Mouse (Mus musculus) stomach, embryonic 15.5 days (tissue): Measurements from ENCODE around the gene Cyp2e1. TPM values are rescaled to one million over a fixed set of nuclear protein-coding genes. Genes with fewer than 3 reads are reported as not detected.

Experiments
- ATAC-seq: fragments of 200-750 bp; cut with Nextera tagmentation; 2 replicates; pipeline ENCODE4 v1.8.0; 2017; ENCODE audit warnings: low read depth, moderate number of reproducible peaks, moderate TSS enrichment; ENCODE audit not compliant: insufficient read depth, low FRiP score
- H3K27ac ChIP-seq: fragments of 300-500 bp; sonication (generic); 2 replicates; pipeline ENCODE4 v1.5.1; 2015; ENCODE audit warnings: mild to moderate bottlenecking, inconsistent platforms
- H3K27me3 ChIP-seq: fragments of 300-500 bp; sonication (generic); replicated peaks from 2 replicates; pipeline ENCODE4 v1.6.1; 2015; ENCODE audit warnings: inconsistent platforms
- H3K36me3 ChIP-seq: fragments of 300-500 bp; sonication (generic); 2 replicates; pipeline ENCODE4 v1.6.1; 2015; ENCODE audit warnings: inconsistent platforms
- H3K4me1 ChIP-seq: fragments of 300-500 bp; sonication (generic); 2 replicates; pipeline ENCODE4 v1.6.1; 2015; ENCODE audit warnings: inconsistent platforms
- H3K4me2 ChIP-seq: fragments of 300-500 bp; sonication (generic); 2 replicates; pipeline ENCODE4 v1.6.1; 2015; ENCODE audit warnings: mild to moderate bottlenecking, inconsistent platforms
- H3K4me3 ChIP-seq: fragments of 300-500 bp; sonication (generic); replicated peaks from 2 replicates; pipeline ENCODE4 v1.5.1; 2015; ENCODE audit warnings: inconsistent platforms
- H3K9ac ChIP-seq: fragments of 300-500 bp; sonication (generic); 2 replicates; pipeline ENCODE4 v1.6.1; 2015; ENCODE audit warnings: inconsistent platforms
- H3K9me3 ChIP-seq: fragments of 300-500 bp; sonication (generic); 2 replicates; pipeline ENCODE4 v1.6.1; 2016; ENCODE audit warnings: inconsistent platforms
- WGBS: fragments of 180-500 bp; shearing (Covaris S2); methylation state at CpG from one replicate; pipeline ENCODE4 v1.1.7; 2015; 5-methylcytosine and 5-hydroxymethylcytosine counted together
- polyA plus RNA-seq: library from polyadenylated mRNA; unstranded; fragments of >200 nt; fragmentation: Nextera tagmentation; extraction: Ambion mirVana; gene quantifications from 2 replicates; pipeline ENCODE4 v1.2.1, GENCODE M21; 2015

Cyp2e1 gene
- polyA plus RNA-seq, 1 experiment from 2014 or later = 0.18 TPM

DNA sequence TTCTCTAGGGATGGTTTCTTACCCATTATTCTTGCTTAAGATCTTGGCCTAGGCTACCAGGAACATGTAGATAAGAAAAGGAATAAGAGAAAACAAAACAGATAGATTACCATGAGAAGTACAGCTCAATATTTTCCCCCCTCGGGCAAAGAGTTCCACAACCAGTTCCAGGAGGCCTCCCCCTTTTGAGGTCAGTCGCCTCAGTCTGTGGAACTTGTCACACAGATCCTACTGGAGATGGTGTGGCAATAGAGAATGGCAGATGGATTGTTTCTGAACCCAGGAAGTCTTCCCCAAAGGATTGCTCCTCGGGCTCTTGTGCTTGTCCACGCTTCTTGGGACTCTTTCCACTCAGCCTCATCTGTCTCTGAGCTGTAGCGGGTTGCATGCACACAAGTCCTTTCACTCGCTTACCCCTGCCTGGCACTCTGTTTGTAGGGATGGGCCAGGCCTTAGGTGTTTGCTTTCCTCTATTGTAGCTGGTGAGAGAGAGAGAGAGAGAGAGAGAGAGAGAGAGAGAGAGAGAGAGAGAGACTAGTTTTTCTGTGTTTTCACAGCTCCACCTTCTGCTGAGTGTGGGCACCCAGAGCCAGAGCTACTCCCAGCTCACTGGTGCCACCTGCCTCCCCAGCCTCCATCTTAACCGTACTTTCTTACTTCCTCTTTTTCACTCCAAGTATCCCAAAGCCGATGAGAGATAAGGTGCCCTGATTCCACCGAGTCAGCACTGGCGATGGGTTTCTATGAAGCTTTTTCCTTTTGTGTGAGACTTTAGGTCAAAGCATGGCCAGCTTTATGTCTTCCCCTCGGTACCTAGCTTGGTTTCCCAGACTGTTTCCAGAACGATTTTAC lies 2.6 kb downstream of the Cyp2e1 start:
- Histone ChIP-seq H3K4me1 (no peaks in the 10 kb centered on the region), H3K9ac (no peak overlapping the region), H3K27me3 (no peaks in the 10 kb centered on the region), H3K27ac (no peak overlapping the region), H3K9me3 (no peaks in the 10 kb centered on the region), H3K36me3 (no peaks in the 10 kb centered on the region), H3K4me2 (no peak overlapping the region), H3K4me3 (no peak overlapping the region)
- ATAC-seq = no peak
- 65% methylated on average over 12 of the region's 12 CpGs for WGBS

DNA sequence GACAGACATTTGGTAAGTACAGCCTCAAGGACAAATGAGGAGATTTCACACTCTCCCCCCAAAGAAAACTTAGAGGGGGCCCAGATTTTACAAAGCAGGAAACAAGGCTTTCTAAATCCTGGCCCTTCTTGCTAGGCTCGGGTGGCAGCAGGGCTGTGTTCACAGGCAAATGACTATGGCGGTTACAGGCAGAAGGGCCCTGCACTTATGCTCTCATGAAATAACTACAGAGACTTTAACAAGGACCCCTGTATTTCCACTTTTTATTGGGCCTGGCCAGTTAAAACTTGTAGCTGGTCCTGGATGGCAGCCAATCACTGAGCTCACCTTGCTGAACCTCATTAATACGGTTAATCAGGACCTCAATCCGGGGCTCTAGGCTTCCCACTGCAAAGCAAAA lies 17.0 kb downstream of the Cyp2e1 start:
- no peak overlapping the region for H3K27ac ChIP-seq
- no peak overlapping the region for H3K9ac ChIP-seq
- H3K4me2 ChIP-seq = no peak overlapping the region
- H3K27me3 ChIP-seq = no peaks in the 10 kb centered on the region
- no peaks in the 10 kb centered on the region for H3K4me1 ChIP-seq
- 78% methylated on average over 4 of the region's 4 CpGs for WGBS
- H3K36me3 ChIP-seq = no peaks in the 10 kb centered on the region
- no peak for ATAC-seq
- no peaks in the 10 kb centered on the region for H3K9me3 ChIP-seq
- no peak overlapping the region for H3K4me3 ChIP-seq

DNA sequence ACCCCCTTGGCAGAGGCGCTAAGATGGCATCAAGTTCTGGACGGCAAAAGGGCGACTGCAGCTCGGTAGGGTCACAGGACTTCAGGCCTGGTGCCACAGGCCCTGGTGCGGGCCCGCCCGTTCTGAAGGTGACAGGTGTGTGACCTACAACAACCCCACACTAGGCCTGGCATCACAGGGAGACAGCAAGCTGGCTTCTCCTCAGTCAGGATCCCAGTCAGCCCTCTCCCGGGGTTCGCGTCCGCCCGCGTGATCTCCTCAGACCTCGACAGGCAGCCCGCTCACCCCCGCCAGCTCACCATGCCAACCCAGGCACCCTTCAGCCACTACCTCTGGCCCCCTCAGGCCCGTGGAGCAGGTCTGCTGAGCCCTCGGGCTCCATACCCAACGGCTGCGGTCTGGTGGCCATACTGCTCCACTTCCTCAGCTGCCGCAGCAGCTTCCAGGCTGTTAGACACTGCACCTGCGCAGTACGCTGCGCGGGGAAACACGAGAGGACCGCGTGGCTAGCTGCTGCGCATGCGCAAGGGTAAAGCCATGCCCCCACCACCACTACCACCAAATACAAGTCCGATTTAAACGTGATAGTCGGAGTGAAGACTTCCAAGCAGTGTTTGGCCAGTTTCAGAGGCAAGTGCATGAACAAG lies 24.0 kb downstream of the Cyp2e1 start, which contains the start of gene Syce1:
Syce1 (minus strand) TSS at position 447 of the 647 bp plus-strand sequence.
- H3K4me2 ChIP-seq = no peak within 1 kb of the TSS
- WGBS = 77% methylated on average over 33 of the region's 33 CpGs
- no peak for ATAC-seq
- H3K9me3 ChIP-seq = no peaks in the 10 kb centered on the region
- H3K4me1 ChIP-seq = no peaks in the 10 kb centered on the region
- no peak within 1 kb of the TSS for H3K9ac ChIP-seq
- H3K27me3 ChIP-seq = no peaks in the 10 kb centered on the region
- H3K4me3 ChIP-seq = no peak within 1 kb of the TSS
- H3K27ac ChIP-seq = no peak within 1 kb of the TSS
- H3K36me3 ChIP-seq = no peaks in the 10 kb centered on the region

DNA sequence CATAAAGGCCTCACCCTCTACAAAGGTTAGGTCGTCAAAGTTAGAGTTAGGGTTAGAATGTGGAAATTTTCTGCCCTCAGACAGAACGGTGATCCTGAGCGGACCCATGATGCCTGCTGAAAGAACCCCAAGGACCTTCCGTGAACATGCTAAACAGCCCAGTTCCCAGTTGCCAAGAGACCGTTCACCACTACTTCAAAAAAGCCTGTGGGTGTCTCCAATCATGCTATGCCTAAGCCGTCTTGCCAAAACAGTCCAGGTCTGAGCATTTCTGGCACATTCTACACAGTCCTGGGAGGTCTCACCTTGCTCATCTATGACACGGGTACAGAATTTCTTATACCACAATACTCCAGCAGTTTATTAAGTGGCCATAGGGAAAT lies 24.5 kb downstream of the Cyp2e1 start:
- Histone ChIP-seq H3K9ac (no peak overlapping the region), H3K4me1 (no peaks in the 10 kb centered on the region), H3K27ac (no peak overlapping the region), H3K4me3 (no peak overlapping the region), H3K27me3 (no peaks in the 10 kb centered on the region), H3K4me2 (no peak overlapping the region), H3K9me3 (no peaks in the 10 kb centered on the region), H3K36me3 (no peaks in the 10 kb centered on the region)
- 76% methylated on average over 7 of the region's 7 CpGs for WGBS
- ATAC-seq = no peak

DNA sequence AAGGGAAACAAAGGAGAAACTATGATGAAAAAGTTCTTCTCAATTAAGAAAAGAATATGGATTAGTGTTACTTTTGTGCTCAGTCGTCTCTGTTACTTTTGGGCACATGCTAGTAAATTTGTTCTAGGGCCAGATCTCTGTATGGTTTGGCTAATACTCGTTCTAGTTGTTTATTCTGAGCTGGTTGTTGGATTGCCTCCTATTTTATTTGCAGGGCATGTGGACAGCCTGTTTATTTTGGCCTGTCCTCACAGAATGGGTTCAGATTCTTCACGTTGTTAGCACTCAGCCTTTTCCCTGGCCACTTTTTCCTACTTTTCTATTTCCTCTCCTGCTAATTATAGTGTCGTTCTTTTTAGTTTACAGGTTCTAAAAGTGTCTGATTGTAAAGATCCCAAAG lies 30.0 kb downstream of the Cyp2e1 start:
- no peak overlapping the region for H3K4me2 ChIP-seq
- no peaks in the 10 kb centered on the region for H3K36me3 ChIP-seq
- H3K27ac ChIP-seq = no peak overlapping the region
- WGBS = 56% methylated on average over 4 of the region's 4 CpGs
- ATAC-seq = no peak
- no peak overlapping the region for H3K4me3 ChIP-seq
- no peaks in the 10 kb centered on the region for H3K9me3 ChIP-seq
- no peak overlapping the region for H3K9ac ChIP-seq
- H3K4me1 ChIP-seq = no peaks in the 10 kb centered on the region
- H3K27me3 ChIP-seq = no peaks in the 10 kb centered on the region

DNA sequence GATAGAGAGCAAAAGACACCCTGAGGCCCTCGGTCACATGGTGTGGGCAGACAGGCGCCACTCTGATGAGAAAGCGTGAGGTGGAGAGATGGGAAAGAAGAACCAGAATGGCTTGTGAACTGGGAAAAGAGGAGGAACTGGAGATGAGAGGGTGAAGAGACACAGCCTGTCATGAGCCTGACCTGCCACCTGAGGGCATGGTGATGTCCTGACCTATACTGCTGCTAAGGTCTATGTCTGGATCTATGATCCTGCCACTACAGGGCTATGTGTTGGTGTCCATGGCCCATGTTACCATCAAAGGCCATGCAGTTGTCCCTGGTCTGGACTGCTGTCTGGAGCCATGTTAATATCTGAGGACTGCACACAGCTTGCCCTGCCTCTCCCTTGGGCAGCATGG lies 34.1 kb downstream of the Cyp2e1 start:
- H3K4me1 ChIP-seq = no peaks in the 10 kb centered on the region
- H3K9ac ChIP-seq = no peak overlapping the region
- no peak overlapping the region for H3K27ac ChIP-seq
- ATAC-seq = no peak
- H3K36me3 ChIP-seq = no peaks in the 10 kb centered on the region
- no peak overlapping the region for H3K4me2 ChIP-seq
- 88% methylated on average over 3 of the region's 3 CpGs for WGBS
- H3K27me3 ChIP-seq = no peaks in the 10 kb centered on the region
- H3K9me3 ChIP-seq = no peaks in the 10 kb centered on the region
- no peak overlapping the region for H3K4me3 ChIP-seq

- no peak for ATAC-seq
- no peaks in the 10 kb centered on the region for H3K27me3 ChIP-seq
Measured at GRCm38 (mm10) chr7:140798212-140798611, 34.7 kb downstream of the Cyp2e1 start.

DNA sequence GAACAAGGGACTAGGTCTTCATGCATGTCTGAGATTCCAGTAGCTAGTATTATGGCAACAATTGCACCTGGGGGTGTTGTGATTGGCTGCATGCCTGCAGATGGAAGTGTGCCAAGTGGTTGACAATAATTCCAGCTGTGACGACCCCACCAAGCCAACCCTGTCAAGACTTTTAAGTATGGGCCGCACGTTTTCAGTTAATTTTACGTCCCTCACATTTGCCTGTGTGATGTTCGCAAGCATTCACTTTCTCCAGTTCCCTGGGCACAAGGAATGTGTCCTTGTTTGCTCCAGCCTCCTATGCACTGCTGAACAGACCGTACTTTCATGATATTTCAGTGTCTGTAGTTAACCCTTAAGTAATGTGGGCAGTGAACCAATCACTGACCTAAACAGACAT lies 39.1 kb downstream of the Cyp2e1 start:
- WGBS = 66% methylated on average over 6 of the region's 6 CpGs
- Histone ChIP-seq H3K36me3 (no peaks in the 10 kb centered on the region), H3K9ac (no peak overlapping the region), H3K4me3 (no peak overlapping the region), H3K9me3 (no peaks in the 10 kb centered on the region), H3K4me1 (no peaks in the 10 kb centered on the region), H3K27ac (no peak overlapping the region), H3K27me3 (no peaks in the 10 kb centered on the region), H3K4me2 (no peak overlapping the region)
- ATAC-seq = no peak

More at GRCm38 (mm10) chr7:140798212-140798611, 34.7 kb downstream of the Cyp2e1 start:
- Histone ChIP-seq H3K4me1 (no peaks in the 10 kb centered on the region), H3K27ac (no peak overlapping the region), H3K36me3 (no peaks in the 10 kb centered on the region), H3K4me3 (no peak overlapping the region), H3K9me3 (no peaks in the 10 kb centered on the region), H3K9ac (no peak overlapping the region), H3K4me2 (no peak overlapping the region)
- WGBS = 69% methylated on average over 2 of the region's 2 CpGs

GRCm38 (mm10) chr7:140805704-140806103 lies 42.2 kb downstream of the Cyp2e1 start:
- H3K27me3 ChIP-seq = no peaks in the 10 kb centered on the region
- H3K4me2 ChIP-seq = no peak overlapping the region
- no peaks in the 10 kb centered on the region for H3K36me3 ChIP-seq
- H3K9me3 ChIP-seq = no peaks in the 10 kb centered on the region
- no peak overlapping the region for H3K9ac ChIP-seq
- H3K4me1 ChIP-seq = no peaks in the 10 kb centered on the region
- no peak overlapping the region for H3K4me3 ChIP-seq
- H3K27ac ChIP-seq = no peak overlapping the region
- 19% methylated on average over 1 of the region's 1 CpGs for WGBS
- no peak for ATAC-seq

DNA sequence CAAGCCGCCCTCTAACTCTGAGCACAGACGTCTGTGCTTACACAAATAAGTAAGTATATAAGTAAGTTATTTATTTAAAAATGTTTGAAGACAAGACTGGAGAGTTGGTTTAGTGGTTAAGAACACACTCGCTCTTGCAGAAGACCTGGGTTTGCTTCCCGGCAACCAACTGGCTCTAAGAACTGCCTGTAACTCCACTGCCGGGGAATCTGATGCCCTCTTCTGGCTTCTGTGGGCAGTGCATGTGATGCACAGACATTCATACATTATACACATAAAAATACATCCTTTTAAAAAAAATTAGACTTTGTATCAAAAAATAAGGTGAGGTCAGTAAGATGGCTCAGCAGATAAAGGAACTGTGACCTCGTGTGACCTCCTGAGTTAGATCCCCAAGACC lies 47.0 kb downstream of the Cyp2e1 start:
- Histone ChIP-seq H3K4me3 (no peak overlapping the region), H3K9ac (no peak overlapping the region), H3K36me3 (no peaks in the 10 kb centered on the region), H3K27me3 (no peaks in the 10 kb centered on the region), H3K4me2 (no peak overlapping the region), H3K9me3 (no peaks in the 10 kb centered on the region), H3K4me1 (no peaks in the 10 kb centered on the region), H3K27ac (no peak overlapping the region)
- 89% methylated on average over 6 of the region's 6 CpGs for WGBS
- no peak for ATAC-seq

DNA sequence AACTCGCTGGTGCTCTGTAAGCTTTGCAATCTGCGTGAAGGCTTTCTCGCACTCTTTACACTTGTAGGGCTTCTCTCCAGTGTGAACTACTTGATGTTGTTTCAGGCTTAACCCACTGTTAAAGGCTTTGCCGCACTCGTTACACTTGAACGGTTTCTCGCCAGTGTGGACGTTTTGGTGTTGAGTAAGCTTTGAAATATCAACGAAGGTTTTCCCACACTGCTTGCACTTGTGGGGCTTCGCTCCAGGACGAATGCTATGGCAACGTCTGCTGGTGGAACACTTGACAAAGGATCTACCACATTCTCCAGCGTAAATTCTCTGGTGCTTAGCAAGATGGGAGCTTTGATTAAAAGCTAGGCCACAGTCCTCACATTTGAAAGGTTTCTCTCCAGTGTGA lies 48.2 kb downstream of the Cyp2e1 start:
- Histone ChIP-seq H3K4me1 (no peaks in the 10 kb centered on the region), H3K27me3 (no peaks in the 10 kb centered on the region), H3K4me3 (no peak overlapping the region), H3K9ac (no peak overlapping the region), H3K9me3 (no peaks in the 10 kb centered on the region), H3K27ac (no peak overlapping the region), H3K36me3 (no peaks in the 10 kb centered on the region), H3K4me2 (no peak overlapping the region)
- ATAC-seq = no peak
- 87% methylated on average over 13 of the region's 13 CpGs for WGBS

DNA sequence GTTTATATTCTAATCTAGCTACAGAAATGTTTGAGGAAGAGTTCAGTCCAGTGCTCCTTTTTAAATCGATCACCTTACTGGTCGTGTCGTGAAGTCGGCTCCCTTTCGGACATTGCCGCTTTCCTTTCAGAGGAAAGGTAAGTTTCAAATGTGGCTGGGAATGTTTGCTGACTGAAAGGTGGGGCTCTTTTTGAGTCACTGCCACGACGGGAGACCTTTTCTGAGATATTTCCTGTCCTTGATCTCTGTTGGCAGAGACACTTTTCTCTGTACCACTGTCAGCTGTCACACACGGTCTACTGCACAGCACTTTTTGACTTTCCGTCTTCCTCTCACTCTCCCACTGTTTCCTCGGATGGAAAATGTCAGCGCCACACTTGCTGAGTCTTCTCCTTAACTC lies 49.3 kb downstream of the Cyp2e1 start:
- no peak overlapping the region for H3K27ac ChIP-seq
- H3K9me3 ChIP-seq = no peaks in the 10 kb centered on the region
- no peak overlapping the region for H3K9ac ChIP-seq
- 87% methylated on average over 12 of the region's 12 CpGs for WGBS
- H3K4me1 ChIP-seq = no peaks in the 10 kb centered on the region
- no peak overlapping the region for H3K4me2 ChIP-seq
- ATAC-seq = no peak
- no peak overlapping the region for H3K4me3 ChIP-seq
- H3K27me3 ChIP-seq = no peaks in the 10 kb centered on the region
- no peaks in the 10 kb centered on the region for H3K36me3 ChIP-seq
